Mouse (Mus musculus): Measurements from ENCODE around the gene Arih2. TPM values are rescaled to one million over a fixed set of nuclear protein-coding genes. Genes with fewer than 3 reads are reported as not detected.

The Arih2 gene
- polyA plus RNA-seq, 1 experiment: 49.0 TPM

GRCm38 (mm10) chr9:108568511-108568921 is 80.7 kb downstream of the Arih2 start:
- TF ChIP-seq POLR2A (IDR thresholded peaks at IDR 0.05; ENCODE audit: borderline replicate concordance, extremely low read depth, insufficient read depth, insufficient read length, poor library complexity, severe bottlenecking) (no peak), CTCF (IDR thresholded peaks at IDR 0.05; ENCODE audit: borderline replicate concordance, extremely low read depth, insufficient read depth, insufficient read length) (no peak)
- DNase-seq (ENCODE audit: low read depth): no peak

DNA sequence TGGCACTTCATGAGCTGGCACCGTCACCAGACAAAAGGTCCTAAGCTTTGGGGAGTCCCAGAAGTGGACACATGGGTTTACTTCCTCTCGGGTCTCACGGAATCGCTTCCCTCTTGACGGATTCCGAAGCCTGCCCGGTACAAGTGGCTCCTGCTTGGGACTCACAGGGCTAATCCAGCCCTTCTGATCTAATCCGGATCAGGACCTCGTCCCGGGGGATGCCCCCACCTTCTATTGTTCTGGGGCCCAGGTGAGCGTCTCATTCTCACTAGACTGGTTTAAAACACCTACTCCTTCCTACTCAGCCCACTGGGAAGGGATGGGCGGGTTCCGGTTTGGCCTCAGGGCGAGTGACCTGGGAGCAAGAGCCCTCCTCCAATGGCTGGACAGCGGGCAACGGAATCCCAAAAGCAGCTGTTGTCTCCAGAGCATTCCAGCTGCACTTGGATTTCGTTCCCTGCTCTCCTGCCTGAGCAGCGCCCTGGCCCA is 81.2 kb downstream of the Arih2 start:
- no peak for TF ChIP-seq CTCF (IDR thresholded peaks at IDR 0.05; ENCODE audit: borderline replicate concordance, extremely low read depth, insufficient read depth, insufficient read length)
- no peak for TF ChIP-seq POLR2A (IDR thresholded peaks at IDR 0.05; ENCODE audit: borderline replicate concordance, extremely low read depth, insufficient read depth, insufficient read length, poor library complexity, severe bottlenecking)
- no peak for DNase-seq (ENCODE audit: low read depth)

- TF ChIP-seq CTCF (IDR thresholded peaks at IDR 0.05; ENCODE audit: borderline replicate concordance, extremely low read depth, insufficient read depth, insufficient read length) (peak; percentile 90), POLR2A (IDR thresholded peaks at IDR 0.05; ENCODE audit: borderline replicate concordance, extremely low read depth, insufficient read depth, insufficient read length, poor library complexity, severe bottlenecking) (peak; percentile 5; the same call in 1 of the 2 replicates)
- DNase-seq (ENCODE audit: low read depth): peak; percentile 98
Observed at GRCm38 (mm10) chr9:108566815-108567776, 82.1 kb downstream of the Arih2 start, which contains the start of gene Ndufaf3. Ndufaf3 (minus strand) TSS chr9:108567434.

DNA sequence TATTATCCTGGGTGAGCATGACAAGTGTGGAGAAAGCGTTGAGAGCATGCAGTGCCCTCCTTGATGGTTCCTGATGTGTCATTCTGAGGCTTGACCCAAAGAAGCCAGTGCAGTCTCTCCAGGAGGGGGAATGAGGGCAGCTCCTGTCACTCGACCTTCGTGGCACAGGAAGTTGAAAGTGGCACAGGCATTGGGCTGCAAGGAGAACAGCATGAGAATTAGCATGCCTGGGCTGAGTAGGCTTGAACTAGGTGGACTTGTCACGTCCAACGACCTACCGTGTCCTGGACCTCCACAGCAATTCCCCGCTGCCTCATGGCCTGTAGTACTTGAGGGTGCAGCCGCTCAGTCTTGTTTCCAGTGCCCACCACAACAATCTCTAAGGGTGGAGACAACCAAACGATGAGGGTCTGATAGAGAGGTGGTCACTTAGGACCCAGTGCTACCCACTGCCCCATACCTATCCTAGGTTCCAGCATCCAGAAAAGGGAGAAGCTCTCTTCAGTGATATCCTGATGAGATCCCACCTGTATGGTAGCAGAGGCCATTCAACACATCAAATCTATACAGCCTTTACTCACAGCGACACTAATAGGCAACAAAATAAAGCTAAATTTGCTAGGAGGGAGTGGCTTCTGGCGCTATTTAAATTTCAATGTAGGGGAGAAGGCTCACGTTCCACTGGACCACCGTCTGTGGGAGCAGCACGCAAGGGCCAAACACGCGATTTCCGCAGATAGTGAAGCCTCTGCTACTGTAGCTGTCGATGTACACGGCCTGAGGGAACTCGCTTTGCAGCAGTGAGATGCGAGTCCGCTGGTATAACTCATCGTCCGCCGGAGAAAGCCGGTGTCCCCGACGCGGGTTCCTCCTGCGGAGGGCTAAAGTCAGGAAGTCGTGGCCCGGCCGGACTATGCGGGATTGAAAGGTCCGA is 83.0 kb downstream of the Arih2 start:
- TF ChIP-seq CTCF (IDR thresholded peaks at IDR 0.05; ENCODE audit: borderline replicate concordance, extremely low read depth, insufficient read depth, insufficient read length) (no peak), POLR2A (IDR thresholded peaks at IDR 0.05; ENCODE audit: borderline replicate concordance, extremely low read depth, insufficient read depth, insufficient read length, poor library complexity, severe bottlenecking) (no peak)
- DNase-seq (ENCODE audit: low read depth): no peak

DNA sequence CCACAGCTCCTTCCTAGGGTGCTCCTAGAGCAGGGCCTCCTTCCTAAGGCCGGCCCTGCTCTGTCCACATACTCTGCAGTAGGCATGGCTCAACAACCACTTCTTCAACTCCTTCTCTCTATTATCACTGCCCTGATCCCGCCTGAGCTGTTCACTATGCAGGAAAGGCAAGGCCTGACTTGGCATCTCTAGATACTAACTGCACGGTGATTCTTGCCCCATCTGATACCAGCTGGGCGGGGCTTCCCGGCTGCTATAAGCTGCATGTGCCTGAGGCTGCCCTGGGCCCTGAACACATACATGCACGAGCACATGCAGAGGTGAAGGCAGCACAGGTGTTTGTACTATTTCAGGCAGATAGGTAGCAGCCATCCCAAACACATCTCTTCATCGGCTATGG is 85.1 kb downstream of the Arih2 start:
- TF ChIP-seq POLR2A (IDR thresholded peaks at IDR 0.05; ENCODE audit: borderline replicate concordance, extremely low read depth, insufficient read depth, insufficient read length, poor library complexity, severe bottlenecking): no peak
- TF ChIP-seq CTCF (IDR thresholded peaks at IDR 0.05; ENCODE audit: borderline replicate concordance, extremely low read depth, insufficient read depth, insufficient read length): no peak

DNA sequence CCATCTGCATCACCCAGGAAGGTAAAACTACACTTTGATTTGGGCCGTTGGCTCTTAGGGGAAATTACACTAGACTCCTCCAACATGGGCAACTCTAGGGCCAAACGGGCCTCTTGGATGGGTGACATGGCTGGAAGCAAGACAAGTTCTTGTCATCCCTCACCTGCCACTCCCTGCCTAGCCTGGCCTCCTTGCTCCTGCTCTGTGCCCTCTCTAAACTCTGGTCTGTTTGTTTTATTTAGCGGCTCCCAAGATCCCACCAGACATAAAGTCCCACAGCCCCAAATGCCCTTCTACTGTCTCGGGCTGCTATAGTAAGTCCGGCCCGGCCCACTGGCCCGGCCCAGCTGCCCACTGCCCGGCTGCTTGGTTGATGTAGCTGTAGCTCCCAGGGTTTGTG is 85.5 kb downstream of the Arih2 start:
- no peak for DNase-seq (ENCODE audit: low read depth)
- TF ChIP-seq CTCF (IDR thresholded peaks at IDR 0.05; ENCODE audit: borderline replicate concordance, extremely low read depth, insufficient read depth, insufficient read length) (no peak), POLR2A (IDR thresholded peaks at IDR 0.05; ENCODE audit: borderline replicate concordance, extremely low read depth, insufficient read depth, insufficient read length, poor library complexity, severe bottlenecking) (no peak)

More for the DNA sequence above, 85.1 kb downstream of the Arih2 start:
- no peak for DNase-seq (ENCODE audit: low read depth)

GRCm38 (mm10) chr9:108560227-108560841 is 88.9 kb downstream of the Arih2 start, which contains the start of gene Impdh2:
Impdh2 (plus strand) TSS chr9:108560286.
- peak; percentile 99 for DNase-seq (ENCODE audit: low read depth)
- TF ChIP-seq POLR2A (IDR thresholded peaks at IDR 0.05; ENCODE audit: borderline replicate concordance, extremely low read depth, insufficient read depth, insufficient read length, poor library complexity, severe bottlenecking) (peak; percentile 59; the same call in 1 of the 2 replicates), CTCF (IDR thresholded peaks at IDR 0.05; ENCODE audit: borderline replicate concordance, extremely low read depth, insufficient read depth, insufficient read length) (no peak)

GRCm38 (mm10) chr9:108559169-108559568 is 90.0 kb downstream of the Arih2 start:
- TF ChIP-seq POLR2A (IDR thresholded peaks at IDR 0.05; ENCODE audit: borderline replicate concordance, extremely low read depth, insufficient read depth, insufficient read length, poor library complexity, severe bottlenecking): no peak
- no peak for TF ChIP-seq CTCF (IDR thresholded peaks at IDR 0.05; ENCODE audit: borderline replicate concordance, extremely low read depth, insufficient read depth, insufficient read length)
- no peak for DNase-seq (ENCODE audit: low read depth)

Other genes starting within 250 kb of the Arih2 start
- 1.4 and 1.5 TPM in 2 replicates for gene Ccdc36, start 220.9 kb downstream of the Arih2 start, polyA plus RNA-seq (2012; rRNA removed)
- not detected in 2 replicates for gene BC048562, start 212.9 kb downstream of the Arih2 start, polyA plus RNA-seq (2012; rRNA removed)
- gene Ccdc71, start 188.9 kb downstream of the Arih2 start, polyA plus RNA-seq (2012; rRNA removed): 37.6 and 38.8 TPM in 2 replicates
- 84.2 and 100 TPM in 2 replicates for gene Klhdc8b, start 187.8 kb downstream of the Arih2 start, polyA plus RNA-seq (2012; rRNA removed)
- gene Lamb2, start 169.7 kb downstream of the Arih2 start, polyA plus RNA-seq (2012; rRNA removed): 42.9 and 49.3 TPM in 2 replicates
- gene Usp19, start 158.8 kb downstream of the Arih2 start, polyA plus RNA-seq (2012; rRNA removed): 184 and 208 TPM in 2 replicates
- gene Qars, start 141.7 kb downstream of the Arih2 start, polyA plus RNA-seq (2012; rRNA removed): 181 and 184 TPM in 2 replicates
- 166 and 169 TPM in 2 replicates for gene Qrich1, start 132.6 kb downstream of the Arih2 start, polyA plus RNA-seq (2012; rRNA removed)
- gene Impdh2, start 89.1 kb downstream of the Arih2 start, polyA plus RNA-seq (2012; rRNA removed): 127 and 171 TPM in 2 replicates
- 47.8 and 67.8 TPM in 2 replicates for gene Ndufaf3, start 82.0 kb downstream of the Arih2 start, polyA plus RNA-seq (2012; rRNA removed)
- 190 and 347 TPM in 2 replicates for gene Dalrd3, start 79.5 kb downstream of the Arih2 start, polyA plus RNA-seq (2012; rRNA removed)
- 329 and 375 TPM in 2 replicates for gene Wdr6, start 70.6 kb downstream of the Arih2 start, polyA plus RNA-seq (2012; rRNA removed)
- 28.4 and 31.6 TPM in 2 replicates for gene P4htm, start 51.7 kb downstream of the Arih2 start, polyA plus RNA-seq (2012; rRNA removed)
- gene Slc25a20, start 12.7 kb upstream of the Arih2 start, polyA plus RNA-seq (2012; rRNA removed): 19.5 and 22.6 TPM in 2 replicates
- 33.8 and 52.8 TPM in 2 replicates for gene Prkar2a, start 39.9 kb upstream of the Arih2 start, polyA plus RNA-seq (2012; rRNA removed)
- 352 and 472 TPM in 2 replicates for gene Ip6k2, start 134.4 kb upstream of the Arih2 start, polyA plus RNA-seq (2012; rRNA removed)
- gene Nckipsd, start 159.0 kb upstream of the Arih2 start, polyA plus RNA-seq (2012; rRNA removed): 34.3 and 38.5 TPM in 2 replicates
- 110 and 130 TPM in 2 replicates for gene Celsr3, start 176.9 kb upstream of the Arih2 start, polyA plus RNA-seq (2012; rRNA removed)
- gene Slc26a6, start 203.9 kb upstream of the Arih2 start, polyA plus RNA-seq (2012; rRNA removed): 22.4 and 23.1 TPM in 2 replicates